Mouse (Mus musculus): ENCODE data around the gene Ddb2.

Gene Ddb2

GRCm38 (mm10) chr2:91254725-91255380 is 18.1 kb upstream of the Ddb2 start:
- no peak for DNase-seq

GRCm38 (mm10) chr2:91252512-91252911 is 15.7 kb upstream of the Ddb2 start:
- DNase-seq: no peak

- DNase-seq: no peak
These were observed 15.2 kb upstream of the Ddb2 start for GRCm38 (mm10) chr2:91252001-91252400.

GRCm38 (mm10) chr2:91248366-91248765 is 11.6 kb upstream of the Ddb2 start:
- DNase-seq: no peak

GRCm38 (mm10) chr2:91244557-91245228 is 7.9 kb upstream of the Ddb2 start:
- DNase-seq: no peak

- DNase-seq: no peak
These were observed 6.6 kb upstream of the Ddb2 start for GRCm38 (mm10) chr2:91243416-91243815.

GRCm38 (mm10) chr2:91242547-91242946 is 5.8 kb upstream of the Ddb2 start:
- no peak for DNase-seq

GRCm38 (mm10) chr2:91237511-91238080 is 814 bp upstream of the Ddb2 start:
- DNase-seq: peak in 1 of 2 experiments; percentile 10

- DNase-seq: no peak
These were observed 7.0 kb downstream of the Ddb2 start for GRCm38 (mm10) chr2:91229735-91230134.

GRCm38 (mm10) chr2:91223614-91224013 is 13.2 kb downstream of the Ddb2 start:
- DNase-seq: no peak

GRCm38 (mm10) chr2:91220501-91220900 is 16.3 kb downstream of the Ddb2 start:
- no peak for DNase-seq

GRCm38 (mm10) chr2:91217032-91217431 is 19.8 kb downstream of the Ddb2 start:
- DNase-seq: no peak

GRCm38 (mm10) chr2:91213311-91213710 is 23.5 kb downstream of the Ddb2 start:
- DNase-seq: no peak

GRCm38 (mm10) chr2:91206254-91206775 is 30.5 kb downstream of the Ddb2 start:
- DNase-seq: no peak

GRCm38 (mm10) chr2:91202972-91203656 is 33.7 kb downstream of the Ddb2 start:
- DNase-seq: no peak

- DNase-seq: peak; percentile 78 to 90
These were observed 34.4 kb downstream of the Ddb2 start, which contains the start of the genes Nr1h3 and Acp2 for GRCm38 (mm10) chr2:91202222-91202971. Gene Nr1h3, minus strand, starts transcription at chr2:91202834. Gene Acp2, plus strand, starts transcription at chr2:91202885.

GRCm38 (mm10) chr2:91198888-91199287 is 37.9 kb downstream of the Ddb2 start:
- DNase-seq: no peak

GRCm38 (mm10) chr2:91196577-91197001 is 40.2 kb downstream of the Ddb2 start:
- DNase-seq: no peak

GRCm38 (mm10) chr2:91194624-91195332 is 42.0 kb downstream of the Ddb2 start:
- DNase-seq: peak; percentile 32 to 63

GRCm38 (mm10) chr2:91190501-91190900 is 46.3 kb downstream of the Ddb2 start:
- DNase-seq: no peak

GRCm38 (mm10) chr2:91187431-91187830 is 49.4 kb downstream of the Ddb2 start:
- DNase-seq: no peak

- DNase-seq: no peak
These were observed 50.6 kb downstream of the Ddb2 start for GRCm38 (mm10) chr2:91186208-91186607.

Data from spleen, adult 18-20 months (tissue).